Mouse (Mus musculus): ENCODE measurements around the gene Nomo1. TPM values are rescaled to one million over a fixed set of nuclear protein-coding genes. Genes with fewer than 3 reads are reported as not detected.

Nomo1 gene
- polyA plus RNA-seq, 1 experiment from 2014 or later, result 43.6 TPM

DNA sequence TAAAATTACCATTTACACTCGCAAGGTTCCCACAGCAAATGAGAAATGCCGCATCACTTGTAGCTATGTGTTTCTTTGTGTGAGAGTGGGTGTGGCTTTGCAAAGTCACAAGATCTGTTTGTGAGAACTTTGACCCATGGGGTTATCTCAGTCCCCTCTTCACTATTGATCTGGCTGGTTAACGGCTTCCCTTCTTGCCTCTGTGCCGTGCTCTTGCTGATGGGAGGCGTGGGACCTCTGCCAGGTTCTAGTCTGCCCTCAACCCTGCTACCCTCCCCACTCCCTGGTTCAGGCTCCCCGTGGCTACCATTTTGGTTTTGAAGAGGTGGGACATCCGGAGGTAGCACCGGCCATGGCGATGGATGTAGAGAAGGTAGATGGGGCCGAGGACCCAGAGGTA, 4.8 kb upstream of the Nomo1 start:
- Histone ChIP-seq H3K4me3 (replicated peaks) (no peak overlapping the region), H3K36me3 (no peaks in the 10 kb centered on the region), H3K4me2 (no peak overlapping the region), H3K4me1 (no peaks in the 10 kb centered on the region), H3K27ac (replicated peaks) (no peak overlapping the region), H3K9me3 (replicated peaks) (no peaks in the 10 kb centered on the region), H3K9ac (replicated peaks) (no peak overlapping the region), H3K27me3 (replicated peaks) (0 out of 2 replicates have a peak, but pooled peaks cover 4% of the 10 kb centered on the region)
- ATAC-seq (ENCODE audit: low FRiP score), result no peak
- WGBS, result 92% methylated on average over 10 of the region's 10 CpGs

GRCm38 (mm10) chr7:46029299-46030144, 4.0 kb upstream of the Nomo1 start:
- Histone ChIP-seq H3K4me1 (peaks cover 5% of the 10 kb centered on the region), H3K9ac (replicated peaks) (no peak overlapping the region), H3K36me3 (no peaks in the 10 kb centered on the region), H3K27ac (replicated peaks) (no peak overlapping the region), H3K4me3 (replicated peaks) (no peak overlapping the region), H3K4me2 (0 out of 2 replicates have a peak overlapping the region, but pooled peaks have one; percentile 2), H3K27me3 (replicated peaks) (0 out of 2 replicates have a peak, but pooled peaks cover 4% of the 10 kb centered on the region), H3K9me3 (replicated peaks) (no peaks in the 10 kb centered on the region)
- ATAC-seq (ENCODE audit: low FRiP score), result no peak
- WGBS, result 76% methylated on average over 9 of the region's 9 CpGs

- ATAC-seq (ENCODE audit: low FRiP score), result no peak
- Histone ChIP-seq H3K27me3 (replicated peaks) (0 out of 2 replicates have a peak, but pooled peaks cover 4% of the 10 kb centered on the region), H3K4me1 (peaks cover 11% of the 10 kb centered on the region), H3K4me2 (0 out of 2 replicates have a peak within 1 kb of the TSS, but pooled peaks have one; percentile 2), H3K36me3 (no peaks in the 10 kb centered on the region), H3K4me3 (replicated peaks) (no peak within 1 kb of the TSS), H3K27ac (replicated peaks) (no peak within 1 kb of the TSS; the same call in 1 of the 2 replicates), H3K9ac (replicated peaks) (no peak within 1 kb of the TSS), H3K9me3 (replicated peaks) (no peaks in the 10 kb centered on the region)
- 18% methylated on average over 11 of the region's 11 CpGs for WGBS
These were observed 3.4 kb upstream of the Nomo1 start, which contains the start of gene Abcc6 for GRCm38 (mm10) chr7:46030145-46030488. Gene Abcc6 (minus strand): TSS chr7:46030302.

- ATAC-seq (ENCODE audit: low FRiP score), result no peak
- no peak overlapping the region for H3K9ac ChIP-seq (replicated peaks)
- no peak overlapping the region for H3K27ac ChIP-seq (replicated peaks)
- no peak overlapping the region for H3K4me2 ChIP-seq
- 81% methylated on average over 2 of the region's 2 CpGs for WGBS
- no peaks in the 10 kb centered on the region for H3K36me3 ChIP-seq
- H3K4me3 ChIP-seq (replicated peaks), result no peak overlapping the region
- H3K27me3 ChIP-seq (replicated peaks), result 0 out of 2 replicates have a peak, but pooled peaks cover 4% of the 10 kb centered on the region
- no peaks in the 10 kb centered on the region for H3K9me3 ChIP-seq (replicated peaks)
- H3K4me1 ChIP-seq, result peaks cover 20% of the 10 kb centered on the region
These were observed 2.4 kb upstream of the Nomo1 start for GRCm38 (mm10) chr7:46031075-46031474.

GRCm38 (mm10) chr7:46033870-46034337, 406 bp downstream of the Nomo1 start:
- Histone ChIP-seq H3K9me3 (replicated peaks) (no peaks in the 10 kb centered on the region), H3K4me2 (peak overlapping the region; percentile 88), H3K27me3 (replicated peaks) (0 out of 2 replicates have a peak, but pooled peaks cover 4% of the 10 kb centered on the region), H3K4me1 (peaks cover 24% of the 10 kb centered on the region), H3K27ac (replicated peaks) (peak overlapping the region; percentile 68), H3K4me3 (replicated peaks) (peak overlapping the region; percentile 97), H3K36me3 (peaks cover 11% of the 10 kb centered on the region; the same call in 1 of the 2 replicates), H3K9ac (replicated peaks) (peak overlapping the region; percentile 86)
- under 1% methylated on average over 35 of the region's 35 CpGs for WGBS
- peak; percentile 68 for ATAC-seq (ENCODE audit: low FRiP score)

DNA sequence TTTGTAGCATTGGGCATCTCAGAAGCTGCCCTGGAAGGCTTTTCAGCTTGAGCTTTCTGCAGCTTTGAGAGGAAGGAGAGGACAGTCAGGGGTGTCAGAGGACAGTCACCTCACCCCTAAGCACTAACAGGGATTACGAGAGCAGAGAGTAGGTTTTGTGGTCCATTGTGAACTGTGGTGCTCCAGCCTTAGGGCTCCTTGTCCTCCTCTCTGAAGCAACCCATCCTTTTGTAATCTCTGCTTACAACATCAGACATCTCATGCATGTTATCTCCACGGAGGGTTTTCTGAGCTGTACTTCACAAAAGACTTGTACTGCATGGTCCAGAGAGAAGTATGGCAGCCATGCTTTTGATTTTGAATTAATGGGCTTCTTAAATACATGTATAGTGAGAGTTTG, 1.5 kb downstream of the Nomo1 start:
- H3K9me3 ChIP-seq (replicated peaks), result no peaks in the 10 kb centered on the region
- peaks cover 26% of the 10 kb centered on the region for H3K4me1 ChIP-seq
- WGBS, result 81% methylated on average over 2 of the region's 2 CpGs
- peaks cover 19% of the 10 kb centered on the region; the same call in 1 of the 2 replicates for H3K36me3 ChIP-seq
- H3K27me3 ChIP-seq (replicated peaks), result 0 out of 2 replicates have a peak, but pooled peaks cover 4% of the 10 kb centered on the region
- H3K4me3 ChIP-seq (replicated peaks), result 0 out of 2 replicates have a peak overlapping the region, but pooled peaks have one; percentile 97
- no peak overlapping the region for H3K27ac ChIP-seq (replicated peaks)
- H3K9ac ChIP-seq (replicated peaks), result peak overlapping the region; percentile 33; the same call in 1 of the 2 replicates
- no peak for ATAC-seq (ENCODE audit: low FRiP score)
- H3K4me2 ChIP-seq, result peak overlapping the region; percentile 88

DNA sequence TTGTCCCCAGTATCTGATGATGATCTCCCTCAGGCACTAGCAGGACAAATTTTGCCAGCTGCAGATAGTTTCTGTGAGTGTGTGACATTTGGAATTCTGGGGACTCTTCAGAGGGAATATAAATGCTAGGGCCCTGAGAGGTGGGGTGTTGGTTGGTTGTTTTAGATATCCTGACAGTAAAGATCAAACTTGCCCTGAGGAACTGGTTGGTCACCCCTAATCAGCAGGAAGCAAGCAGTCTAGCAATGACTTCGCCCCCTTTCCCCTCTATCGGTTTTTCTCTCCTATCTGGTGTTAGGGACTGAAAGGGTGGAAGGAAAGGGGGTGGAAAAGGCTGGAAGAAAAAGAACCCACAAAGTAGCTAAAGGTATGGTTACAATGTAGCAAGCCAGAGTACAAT, 2.0 kb downstream of the Nomo1 start:
- Histone ChIP-seq H3K27ac (replicated peaks) (no peak overlapping the region), H3K4me1 (peaks cover 26% of the 10 kb centered on the region), H3K4me3 (replicated peaks) (no peak overlapping the region), H3K36me3 (peaks cover 19% of the 10 kb centered on the region; the same call in 1 of the 2 replicates), H3K27me3 (replicated peaks) (0 out of 2 replicates have a peak, but pooled peaks cover 4% of the 10 kb centered on the region), H3K9me3 (replicated peaks) (no peaks in the 10 kb centered on the region), H3K4me2 (peak overlapping the region; percentile 88; the same call in 1 of the 2 replicates), H3K9ac (replicated peaks) (no peak overlapping the region)
- 96% methylated on average over 2 of the region's 2 CpGs for WGBS
- ATAC-seq (ENCODE audit: low FRiP score), result no peak

- H3K4me3 ChIP-seq (replicated peaks), result no peak overlapping the region
- no peak overlapping the region for H3K9ac ChIP-seq (replicated peaks)
- no peak overlapping the region for H3K27ac ChIP-seq (replicated peaks)
- H3K27me3 ChIP-seq (replicated peaks), result no peaks in the 10 kb centered on the region
- peaks cover 35% of the 10 kb centered on the region for H3K36me3 ChIP-seq
- ATAC-seq (ENCODE audit: low FRiP score), result no peak
- H3K4me2 ChIP-seq, result no peak overlapping the region
- WGBS, result 93% methylated on average over 6 of the region's 6 CpGs
- H3K4me1 ChIP-seq, result peaks cover 26% of the 10 kb centered on the region
- H3K9me3 ChIP-seq (replicated peaks), result no peaks in the 10 kb centered on the region
These were observed 3.9 kb downstream of the Nomo1 start for GRCm38 (mm10) chr7:46037433-46037832.

GRCm38 (mm10) chr7:46039873-46040272, 6.4 kb downstream of the Nomo1 start:
- H3K36me3 ChIP-seq, result peaks cover 58% of the 10 kb centered on the region
- no peak overlapping the region for H3K4me3 ChIP-seq (replicated peaks)
- no peaks in the 10 kb centered on the region for H3K9me3 ChIP-seq (replicated peaks)
- no peak overlapping the region for H3K4me2 ChIP-seq
- ATAC-seq (ENCODE audit: low FRiP score), result no peak
- 65% methylated on average over 2 of the region's 2 CpGs for WGBS
- no peak overlapping the region for H3K9ac ChIP-seq (replicated peaks)
- H3K27me3 ChIP-seq (replicated peaks), result no peaks in the 10 kb centered on the region
- H3K4me1 ChIP-seq, result peaks cover 17% of the 10 kb centered on the region
- no peak overlapping the region for H3K27ac ChIP-seq (replicated peaks)

DNA sequence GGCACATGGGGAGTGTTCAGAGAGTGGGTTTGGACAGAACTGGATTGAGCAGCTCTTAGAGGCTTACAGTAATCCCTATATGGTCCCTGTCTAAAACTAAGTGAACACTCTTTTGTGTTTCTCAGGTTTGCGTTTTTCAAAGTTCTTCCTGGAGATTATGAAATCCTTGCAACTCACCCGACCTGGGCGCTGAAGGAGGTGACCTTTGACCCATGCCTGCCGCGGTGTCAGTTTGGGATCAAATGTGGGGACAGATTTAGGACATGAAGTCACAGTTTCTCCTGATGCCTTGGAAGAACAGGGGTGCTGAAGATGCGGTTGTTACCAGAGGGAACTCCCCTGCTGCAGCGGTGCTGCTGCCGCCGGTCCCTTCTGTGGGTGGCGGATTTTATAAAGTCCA, 10.6 kb downstream of the Nomo1 start:
- Histone ChIP-seq H3K27me3 (replicated peaks) (no peaks in the 10 kb centered on the region), H3K4me2 (no peak overlapping the region), H3K27ac (replicated peaks) (no peak overlapping the region), H3K4me3 (replicated peaks) (no peak overlapping the region), H3K36me3 (peaks cover 77% of the 10 kb centered on the region), H3K9ac (replicated peaks) (no peak overlapping the region), H3K4me1 (no peaks in the 10 kb centered on the region), H3K9me3 (replicated peaks) (no peaks in the 10 kb centered on the region)
- 96% methylated on average over 10 of the region's 10 CpGs for WGBS
- no peak for ATAC-seq (ENCODE audit: low FRiP score)

DNA sequence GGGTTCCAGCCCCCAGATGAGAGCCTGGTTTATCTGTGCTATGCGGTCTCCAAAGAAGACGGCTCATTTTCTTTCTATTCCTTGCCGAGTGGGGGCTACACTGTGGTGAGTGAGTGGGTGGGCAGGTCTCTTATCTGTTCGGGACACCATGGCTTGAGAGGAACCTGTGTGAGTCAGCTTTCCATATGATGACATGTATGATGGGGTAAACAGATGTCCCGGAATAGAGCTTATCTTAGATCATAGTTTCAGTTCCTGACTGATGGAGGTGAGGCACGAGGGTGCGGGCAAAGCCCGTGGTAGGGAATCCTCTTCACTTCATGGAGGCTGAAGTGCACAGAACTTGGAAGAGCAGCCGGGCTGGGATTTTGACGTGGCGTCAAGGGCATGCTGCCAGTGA, 12.4 kb downstream of the Nomo1 start:
- H3K27me3 ChIP-seq (replicated peaks), result no peaks in the 10 kb centered on the region
- 95% methylated on average over 11 of the region's 11 CpGs for WGBS
- ATAC-seq (ENCODE audit: low FRiP score), result no peak
- H3K4me3 ChIP-seq (replicated peaks), result no peak overlapping the region
- H3K4me2 ChIP-seq, result no peak overlapping the region
- H3K36me3 ChIP-seq, result peaks cover 78% of the 10 kb centered on the region
- no peak overlapping the region for H3K27ac ChIP-seq (replicated peaks)
- H3K9me3 ChIP-seq (replicated peaks), result no peaks in the 10 kb centered on the region
- no peaks in the 10 kb centered on the region for H3K4me1 ChIP-seq
- H3K9ac ChIP-seq (replicated peaks), result no peak overlapping the region

Data from neural tube, embryonic 15.5 days (tissue).